Mouse (Mus musculus): ENCODE data around the gene Gm4131. TPM values are rescaled to one million over a fixed set of nuclear protein-coding genes. Genes with fewer than 3 reads are reported as not detected.

Gm4131 gene
- polyA plus RNA-seq, 1 experiment from 2014 or later, result 0.14 TPM

DNA sequence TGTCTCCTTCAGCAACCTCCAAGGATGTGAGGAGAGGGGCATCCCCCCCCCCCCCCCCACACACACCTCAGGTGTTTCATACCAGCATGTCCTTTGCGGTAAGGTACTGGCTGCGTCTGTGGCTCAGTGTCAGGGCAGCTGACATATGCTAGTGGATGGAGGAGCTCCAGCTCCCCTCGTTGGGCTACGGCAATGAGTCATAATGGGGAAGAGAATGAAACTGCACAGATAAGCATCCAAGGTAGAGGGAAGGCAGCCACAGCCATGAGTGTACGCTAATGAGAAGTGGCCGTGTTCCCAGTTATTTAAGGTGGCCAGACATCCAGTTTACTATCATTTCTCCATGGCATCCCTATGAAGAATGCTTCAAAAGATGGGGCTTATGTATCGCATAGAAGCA is 78.5 kb downstream of the Gm4131 start:
- H3K4me3 ChIP-seq, result no peak overlapping the region
- no peak overlapping the region for H3K4me2 ChIP-seq
- no peak overlapping the region for H3K27ac ChIP-seq
- H3K36me3 ChIP-seq (ENCODE audit: poor library complexity, severe bottlenecking), result no peaks in the 10 kb centered on the region
- 89% methylated on average over 7 of the region's 7 CpGs for WGBS
- no peaks in the 10 kb centered on the region for H3K9me3 ChIP-seq (replicated peaks)
- no peak overlapping the region for H3K9ac ChIP-seq
- no peak for ATAC-seq
- H3K4me1 ChIP-seq, result no peaks in the 10 kb centered on the region
- no peaks in the 10 kb centered on the region for H3K27me3 ChIP-seq

DNA sequence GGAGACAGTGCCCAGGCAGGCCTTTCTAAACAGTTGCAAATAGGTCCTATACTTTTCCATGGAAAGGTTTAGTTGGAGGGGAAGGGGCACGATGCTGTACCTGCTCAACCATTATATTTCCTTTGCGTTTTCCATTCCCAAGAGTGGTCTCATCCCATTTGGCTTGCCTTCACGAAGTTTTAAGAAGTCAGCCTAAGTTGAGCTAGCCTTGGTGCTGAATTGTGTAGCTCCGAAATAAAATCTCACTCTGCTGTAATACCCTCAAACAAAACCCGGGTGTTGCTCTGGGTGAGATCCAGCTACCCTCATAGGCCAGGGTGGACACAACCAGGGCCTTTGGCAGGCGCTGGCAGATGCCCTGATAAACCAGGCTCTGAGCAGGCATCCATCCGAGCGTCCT is 85.3 kb downstream of the Gm4131 start:
- Histone ChIP-seq H3K4me3 (no peak overlapping the region), H3K36me3 (ENCODE audit: poor library complexity, severe bottlenecking) (no peaks in the 10 kb centered on the region), H3K27me3 (no peaks in the 10 kb centered on the region), H3K4me2 (no peak overlapping the region), H3K9me3 (replicated peaks) (no peaks in the 10 kb centered on the region), H3K4me1 (peaks cover 20% of the 10 kb centered on the region), H3K27ac (no peak overlapping the region), H3K9ac (no peak overlapping the region)
- 61% methylated on average over 8 of the region's 8 CpGs for WGBS
- no peak for ATAC-seq

DNA sequence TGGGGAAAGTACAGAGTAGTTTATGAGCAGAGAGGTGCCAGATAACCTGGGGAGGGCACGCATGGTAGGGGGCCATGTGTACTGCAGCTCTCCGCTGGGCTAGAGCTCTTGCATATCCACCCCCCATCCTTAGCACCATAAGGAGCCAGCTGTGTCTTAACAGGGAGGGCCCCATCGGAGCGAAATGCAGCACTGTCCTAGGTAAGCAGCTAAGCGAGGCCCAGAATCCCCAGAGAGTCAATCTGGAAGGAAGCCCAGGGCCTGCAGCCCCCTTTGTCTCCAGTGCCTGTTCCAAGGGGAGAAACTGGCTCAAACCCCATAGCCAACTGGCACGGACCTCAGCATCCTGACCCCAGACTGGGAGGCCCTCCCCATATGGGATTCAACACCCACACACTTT is 87.3 kb downstream of the Gm4131 start:
- WGBS, result 49% methylated on average over 6 of the region's 6 CpGs
- Histone ChIP-seq H3K9me3 (replicated peaks) (no peaks in the 10 kb centered on the region), H3K4me3 (no peak overlapping the region), H3K27me3 (no peaks in the 10 kb centered on the region), H3K27ac (no peak overlapping the region), H3K36me3 (ENCODE audit: poor library complexity, severe bottlenecking) (no peaks in the 10 kb centered on the region), H3K4me1 (peaks cover 20% of the 10 kb centered on the region), H3K4me2 (no peak overlapping the region), H3K9ac (no peak overlapping the region)
- ATAC-seq, result peak; percentile 68

DNA sequence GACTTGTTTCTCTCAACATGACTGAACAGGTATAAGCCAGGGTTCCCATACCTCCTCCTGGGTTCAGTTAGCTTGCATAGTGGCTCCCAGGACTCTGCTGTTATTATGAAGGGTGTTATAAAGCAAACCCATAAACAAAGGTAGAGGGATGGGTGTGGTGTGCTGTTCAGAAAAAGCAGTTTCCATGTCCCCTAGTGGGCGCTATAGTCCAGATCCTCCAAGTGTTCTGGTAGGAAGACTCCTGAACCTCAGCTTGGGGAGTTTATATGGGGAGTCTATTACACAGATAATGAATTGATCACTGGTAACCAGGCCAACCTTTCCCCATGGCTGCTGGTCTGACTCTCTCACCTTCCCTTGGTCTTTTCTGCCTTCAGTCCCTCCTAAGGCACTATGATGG is 92.2 kb downstream of the Gm4131 start:
- WGBS, result 50% methylated on average over 1 of the region's 1 CpGs
- no peak overlapping the region for H3K9ac ChIP-seq
- H3K4me3 ChIP-seq, result no peak overlapping the region

DNA sequence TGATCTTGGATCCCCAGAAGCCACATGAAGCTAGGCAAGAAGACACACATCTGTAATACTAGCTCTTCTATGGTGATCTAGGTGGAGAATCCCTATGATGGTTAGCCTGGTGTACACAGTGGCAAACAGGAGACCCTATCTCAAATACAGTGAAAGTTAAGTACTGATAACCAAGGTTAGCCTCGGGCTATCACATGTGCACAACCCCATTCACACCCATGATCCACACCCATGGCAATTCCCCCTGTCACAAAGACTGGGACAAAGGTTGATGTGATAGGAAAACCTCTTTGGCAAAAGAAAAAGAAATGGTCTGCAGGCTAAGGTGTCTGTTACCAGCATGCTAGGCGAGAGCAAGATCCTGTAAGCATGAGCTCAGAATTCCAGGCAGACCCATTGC is 94.7 kb downstream of the Gm4131 start:
- no peak for ATAC-seq
- WGBS, result 86% methylated on average over 2 of the region's 2 CpGs
- Histone ChIP-seq H3K4me2 (no peak overlapping the region), H3K9ac (no peak overlapping the region), H3K27me3 (no peaks in the 10 kb centered on the region), H3K4me3 (no peak overlapping the region), H3K36me3 (ENCODE audit: poor library complexity, severe bottlenecking) (no peaks in the 10 kb centered on the region), H3K9me3 (replicated peaks) (no peaks in the 10 kb centered on the region), H3K27ac (no peak overlapping the region), H3K4me1 (no peaks in the 10 kb centered on the region)

More for the DNA sequence above, 92.2 kb downstream of the Gm4131 start:
- Histone ChIP-seq H3K27ac (no peak overlapping the region), H3K4me1 (peaks cover 10% of the 10 kb centered on the region), H3K9me3 (replicated peaks) (no peaks in the 10 kb centered on the region), H3K4me2 (no peak overlapping the region), H3K36me3 (ENCODE audit: poor library complexity, severe bottlenecking) (no peaks in the 10 kb centered on the region), H3K27me3 (no peaks in the 10 kb centered on the region)
- ATAC-seq, result no peak

DNA sequence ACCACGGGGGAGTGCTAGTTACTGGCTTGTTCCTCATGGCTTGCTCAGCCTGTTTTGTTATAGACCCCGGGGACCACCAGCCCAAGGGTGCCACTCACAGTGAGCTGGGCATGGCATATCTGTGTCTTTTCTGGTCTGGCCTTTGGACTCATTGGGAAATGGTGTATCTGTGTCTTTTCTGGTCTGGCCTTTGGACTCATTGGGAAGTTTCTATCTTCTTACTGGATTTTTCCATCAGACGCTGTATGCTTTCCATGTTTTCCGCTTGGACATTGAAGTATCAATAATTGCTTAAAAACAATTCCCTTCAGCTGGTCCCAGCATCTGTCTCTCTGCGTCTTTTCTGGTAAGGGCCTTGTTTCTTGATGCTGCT is 98.0 kb downstream of the Gm4131 start:
- Histone ChIP-seq H3K9me3 (replicated peaks) (no peaks in the 10 kb centered on the region), H3K27ac (no peak overlapping the region), H3K4me1 (peaks cover 5% of the 10 kb centered on the region; the same call in 1 of the 2 replicates), H3K4me3 (no peak overlapping the region), H3K36me3 (ENCODE audit: poor library complexity, severe bottlenecking) (no peaks in the 10 kb centered on the region), H3K4me2 (no peak overlapping the region), H3K9ac (no peak overlapping the region), H3K27me3 (no peaks in the 10 kb centered on the region)
- WGBS, result 92% methylated on average over 5 of the region's 5 CpGs
- no peak for ATAC-seq

DNA sequence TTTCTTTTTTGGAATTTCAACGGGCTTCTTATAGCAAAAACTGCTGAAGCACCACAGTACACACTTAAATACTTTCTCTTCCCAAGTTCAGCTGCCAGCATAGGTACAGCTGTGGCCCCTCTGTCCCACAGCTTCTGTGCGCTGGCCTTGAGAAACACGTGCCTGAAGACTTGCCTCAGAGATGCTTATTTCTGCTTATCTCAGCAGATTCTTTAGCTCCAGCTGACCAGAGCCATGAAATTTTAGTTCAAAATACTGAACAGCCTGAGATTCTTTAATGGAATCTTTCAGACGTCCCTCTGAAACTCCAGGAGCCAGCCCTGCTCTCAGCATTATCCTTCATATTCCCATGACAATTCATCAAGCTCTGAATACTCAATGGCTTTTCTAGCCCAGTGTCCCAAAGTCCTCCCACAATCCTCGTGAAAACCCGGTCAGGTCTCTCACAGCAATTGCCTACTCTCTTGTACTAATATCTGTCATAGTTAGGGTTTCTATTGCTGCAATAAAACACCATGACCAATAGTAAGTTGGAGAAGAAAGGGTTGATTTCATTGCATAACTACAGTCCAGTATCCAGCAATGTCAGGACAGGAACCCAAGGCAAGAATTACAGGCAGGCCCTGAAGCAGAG is 98.5 kb downstream of the Gm4131 start:
- Histone ChIP-seq H3K36me3 (ENCODE audit: poor library complexity, severe bottlenecking) (no peaks in the 10 kb centered on the region), H3K9ac (no peak overlapping the region), H3K9me3 (replicated peaks) (no peaks in the 10 kb centered on the region), H3K27me3 (no peaks in the 10 kb centered on the region), H3K4me1 (peaks cover 5% of the 10 kb centered on the region; the same call in 1 of the 2 replicates), H3K4me2 (no peak overlapping the region), H3K4me3 (no peak overlapping the region), H3K27ac (no peak overlapping the region)
- no peak for ATAC-seq
- 79% methylated on average over 6 of the region's 6 CpGs for WGBS

DNA sequence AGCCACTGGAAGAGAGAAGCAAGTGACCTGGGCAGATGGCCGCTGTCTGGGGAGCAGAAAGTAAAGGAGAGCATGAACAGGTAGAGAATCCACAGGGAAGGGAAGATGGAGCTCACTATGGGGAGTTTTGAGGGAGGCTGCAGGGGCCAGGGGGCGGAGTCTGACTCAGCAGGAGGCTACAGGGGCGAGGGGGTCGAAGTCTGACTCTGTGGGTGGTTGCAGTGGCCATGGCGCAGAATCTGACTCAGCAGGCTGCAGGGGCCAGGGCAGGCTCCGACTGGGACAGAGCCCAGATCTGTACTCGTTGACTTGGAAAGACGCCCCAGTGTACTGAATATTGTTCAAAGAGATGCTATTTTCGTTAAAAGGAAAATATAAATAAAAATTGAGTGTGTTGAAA is 101.8 kb downstream of the Gm4131 start:
- Histone ChIP-seq H3K4me3 (no peak overlapping the region), H3K9me3 (replicated peaks) (0 out of 2 replicates have a peak, but pooled peaks cover 5% of the 10 kb centered on the region), H3K27me3 (no peaks in the 10 kb centered on the region), H3K4me2 (no peak overlapping the region), H3K27ac (no peak overlapping the region), H3K9ac (no peak overlapping the region), H3K4me1 (peaks cover 5% of the 10 kb centered on the region; the same call in 1 of the 2 replicates), H3K36me3 (ENCODE audit: poor library complexity, severe bottlenecking) (no peaks in the 10 kb centered on the region)
- no peak for ATAC-seq
- WGBS, result 15% methylated on average over 9 of the region's 9 CpGs

DNA sequence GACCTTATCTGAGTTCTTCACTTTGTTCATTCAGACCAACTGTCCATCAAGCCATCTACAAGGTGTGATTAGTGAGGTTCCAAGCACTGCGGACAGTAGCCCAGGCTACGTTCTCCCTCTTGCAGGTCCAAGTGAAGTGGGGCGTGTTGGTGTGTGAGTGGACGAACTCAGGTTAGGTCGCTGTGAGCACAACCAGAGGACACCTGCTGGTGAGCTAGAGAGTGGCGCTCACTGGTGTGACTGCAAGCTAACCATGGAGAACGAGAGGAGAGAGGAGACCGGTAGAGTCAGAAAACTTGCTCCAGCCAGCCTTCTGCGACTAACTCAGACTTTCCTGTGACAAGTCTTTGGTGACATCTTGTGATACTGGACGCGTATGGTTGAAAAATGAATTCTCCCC is 107.2 kb downstream of the Gm4131 start:
- WGBS, result 69% methylated on average over 11 of the region's 11 CpGs
- no peaks in the 10 kb centered on the region for H3K27me3 ChIP-seq

DNA sequence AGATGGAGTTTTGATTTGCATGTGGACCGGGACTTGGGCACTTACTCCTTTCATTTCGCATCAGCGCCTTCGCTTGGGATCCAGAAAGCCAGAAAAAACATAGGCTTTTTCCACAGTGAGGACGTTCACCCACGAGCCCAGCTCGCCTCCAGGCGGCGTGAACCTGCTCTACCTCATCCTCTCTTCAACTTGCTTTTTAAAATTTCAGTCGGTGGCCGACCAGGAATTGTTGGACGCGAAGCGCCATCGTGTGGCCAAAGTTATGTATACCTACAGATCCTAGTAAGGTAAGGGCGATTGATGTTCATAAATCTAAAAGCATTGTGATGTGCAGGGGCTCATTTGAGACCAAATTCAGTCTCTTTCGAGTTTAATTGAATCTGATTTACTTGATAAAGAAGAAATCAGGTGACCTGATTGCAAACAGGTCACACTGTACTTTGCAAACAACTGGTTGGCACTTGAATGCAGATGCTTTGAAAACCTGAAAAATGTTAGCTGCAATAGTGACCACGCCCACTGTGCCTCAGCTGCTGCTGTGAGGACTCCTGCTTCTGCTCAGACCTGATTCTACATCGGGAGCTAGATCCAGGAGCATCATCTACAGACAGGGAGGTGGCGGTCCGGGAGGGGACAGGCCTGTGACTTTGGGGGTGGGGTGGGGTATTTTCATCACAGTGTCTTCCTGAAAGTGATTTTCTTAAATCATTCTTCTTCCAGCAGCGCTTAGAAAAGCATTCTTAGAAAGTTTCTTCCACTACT is 109.1 kb downstream of the Gm4131 start:
- 18% methylated on average over 22 of the region's 22 CpGs for WGBS
- H3K4me3 ChIP-seq, result no peak overlapping the region
- H3K9ac ChIP-seq, result 0 out of 2 replicates have a peak overlapping the region, but pooled peaks have one; percentile 30
- peak overlapping the region; percentile 95; the same call in 1 of the 2 replicates for H3K27ac ChIP-seq
- H3K36me3 ChIP-seq (ENCODE audit: poor library complexity, severe bottlenecking), result no peaks in the 10 kb centered on the region
- ATAC-seq, result peak; percentile 63
- H3K27me3 ChIP-seq, result no peaks in the 10 kb centered on the region
- H3K4me1 ChIP-seq, result peaks cover 52% of the 10 kb centered on the region
- H3K9me3 ChIP-seq (replicated peaks), result 0 out of 2 replicates have a peak, but pooled peaks cover 5% of the 10 kb centered on the region
- peak overlapping the region; percentile 36 for H3K4me2 ChIP-seq

More for the DNA sequence above, 107.2 kb downstream of the Gm4131 start:
- no peak for ATAC-seq
- Histone ChIP-seq H3K27ac (no peak overlapping the region), H3K4me3 (no peak overlapping the region), H3K9ac (no peak overlapping the region), H3K4me2 (no peak overlapping the region), H3K36me3 (ENCODE audit: poor library complexity, severe bottlenecking) (no peaks in the 10 kb centered on the region), H3K4me1 (peaks cover 37% of the 10 kb centered on the region), H3K9me3 (replicated peaks) (0 out of 2 replicates have a peak, but pooled peaks cover 5% of the 10 kb centered on the region)

DNA sequence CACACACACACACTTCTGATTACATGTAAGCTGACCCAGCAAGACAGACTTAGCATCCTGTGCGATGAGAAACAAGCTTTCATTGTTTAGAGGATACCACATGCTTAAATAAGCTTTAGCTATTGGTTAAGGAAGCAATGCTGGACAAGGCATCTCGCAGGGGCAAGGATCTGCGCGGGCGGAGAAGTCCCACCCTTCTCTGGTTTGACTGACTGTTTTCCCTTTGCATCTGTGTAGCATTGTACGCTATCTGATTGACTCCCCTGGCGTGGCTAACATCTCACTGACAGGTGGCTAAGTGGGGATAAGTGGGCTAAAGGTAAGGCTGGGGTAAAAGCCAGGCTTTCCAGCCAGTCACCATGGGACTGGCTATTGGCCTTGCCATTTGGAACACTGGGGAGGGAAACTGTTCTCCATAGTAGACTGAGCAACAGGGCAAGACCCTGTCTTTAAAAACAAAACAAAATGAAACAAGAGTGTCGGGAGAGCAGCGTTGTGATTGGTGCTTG is 110.4 kb downstream of the Gm4131 start, which contains the start of gene Gucy1b2:
Gene Gucy1b2 (minus strand): TSS at position 51 of the 509 bp plus-strand sequence.
- no peaks in the 10 kb centered on the region for H3K9me3 ChIP-seq (replicated peaks)
- peak within 1 kb of the TSS; percentile 95 for H3K27ac ChIP-seq

DNA sequence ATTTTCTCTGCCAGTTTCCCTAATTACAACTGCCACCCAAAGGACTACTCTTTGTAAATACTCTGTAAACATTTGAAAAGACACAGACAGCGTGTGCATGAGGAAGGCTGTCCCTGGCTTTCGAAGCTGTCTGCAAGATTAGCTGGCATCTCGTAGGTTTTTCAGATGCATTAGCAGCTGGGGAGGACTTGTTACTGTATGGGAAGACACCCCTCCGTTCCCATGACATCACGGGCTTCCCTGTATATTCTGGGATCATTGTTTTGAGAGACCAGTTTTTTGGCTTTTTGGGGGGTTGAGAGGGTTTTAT is 111.2 kb downstream of the Gm4131 start:
- WGBS, result 20% methylated on average over 5 of the region's 5 CpGs
- ATAC-seq, result peak; percentile 86
- H3K9ac ChIP-seq, result 0 out of 2 replicates have a peak overlapping the region, but pooled peaks have one; percentile 3
- peak overlapping the region; percentile 42 for H3K4me2 ChIP-seq
- H3K9me3 ChIP-seq (replicated peaks), result no peaks in the 10 kb centered on the region
- no peaks in the 10 kb centered on the region for H3K27me3 ChIP-seq
- H3K27ac ChIP-seq, result peak overlapping the region; percentile 95
- no peaks in the 10 kb centered on the region for H3K36me3 ChIP-seq (ENCODE audit: poor library complexity, severe bottlenecking)
- H3K4me3 ChIP-seq, result no peak overlapping the region
- H3K4me1 ChIP-seq, result peaks cover 56% of the 10 kb centered on the region

More for the DNA sequence above, 110.4 kb downstream of the Gm4131 start, which contains the start of gene Gucy1b2:
- 50% methylated on average over 9 of the region's 9 CpGs for WGBS
- 0 out of 2 replicates have a peak, but pooled peaks have one; percentile 9 for ATAC-seq
- Histone ChIP-seq H3K4me1 (peaks cover 56% of the 10 kb centered on the region), H3K36me3 (ENCODE audit: poor library complexity, severe bottlenecking) (no peaks in the 10 kb centered on the region), H3K27me3 (no peaks in the 10 kb centered on the region), H3K9ac (peak within 1 kb of the TSS; percentile 30; the same call in 1 of the 2 replicates), H3K4me2 (peak within 1 kb of the TSS; percentile 42), H3K4me3 (0 out of 2 replicates have a peak within 1 kb of the TSS, but pooled peaks have one; percentile 4)
